In the genomic region with DNA sequence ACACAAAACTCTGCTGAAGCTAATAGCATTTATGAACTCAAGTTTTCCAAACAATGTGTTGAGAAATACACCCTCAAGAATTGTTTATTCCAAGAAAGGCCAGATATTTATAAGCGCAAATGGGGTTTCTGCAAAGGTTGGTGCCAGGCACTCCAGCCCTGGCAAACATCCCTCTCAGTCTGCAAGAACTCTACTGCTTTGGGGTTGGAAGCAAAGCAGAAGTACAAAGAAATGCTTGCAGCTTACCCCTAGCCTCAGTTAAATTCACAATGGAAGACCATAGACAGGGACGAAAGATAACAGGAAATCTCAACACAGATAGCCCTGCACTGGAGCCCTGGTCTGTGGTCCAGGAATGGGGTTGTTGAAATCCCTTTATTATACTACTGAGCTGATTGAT, we compare ENCODE assay signal across 15 mouse cellular contexts.
DNase-seq lines count a peak whose midpoint lies in the region; ATAC-seq lines count a peak whose summit lies in the region.
"Had no signal": no experiment of that assay in that cellular context is flagged by ENCODE, and none has a peak within 500 bp of the region (broad histone marks: within the 10 kb centered on the region; RNA-seq: fewer than 3 reads in every experiment).

No protein-coding gene starts in this region.

- no peak overlapping the region for H3K9ac ChIP-seq in neural tube, embryonic 12.5 days
- H3K9ac ChIP-seq: heart, embryonic 15.5 days; limb, embryonic 15.5 days had no signal

- H3K4me1 ChIP-seq in neural tube, embryonic 12.5 days: no peaks in the 10 kb centered on the region

- H3K36me3 ChIP-seq in neural tube, embryonic 12.5 days: no peaks in the 10 kb centered on the region
- H3K36me3 ChIP-seq: heart, embryonic 15.5 days; limb, embryonic 15.5 days had no signal

- no peak for ATAC-seq in neural tube, embryonic 12.5 days (ENCODE audit: low FRiP score, low read depth)
- ATAC-seq: inflammation-experienced regulatory T-cells, adult 6 months had no signal

- H3K27ac ChIP-seq in neural tube, embryonic 12.5 days: no peak overlapping the region
- H3K27ac ChIP-seq: heart, embryonic 15.5 days; kidney, postnatal 0 days; limb, embryonic 15.5 days had no signal

- WGBS in neural tube, embryonic 12.5 days: 83% methylated on average over 2 of the region's 2 CpGs

- H3K9me3 ChIP-seq in neural tube, embryonic 12.5 days: no peaks in the 10 kb centered on the region
- H3K9me3 ChIP-seq: heart, embryonic 15.5 days; limb, embryonic 15.5 days had no signal

- no peaks in the 10 kb centered on the region for H3K27me3 ChIP-seq in neural tube, embryonic 12.5 days (replicated peaks)
- H3K27me3 ChIP-seq: heart, embryonic 15.5 days; limb, embryonic 15.5 days had no signal

- no peak overlapping the region for H3K4me3 ChIP-seq in neural tube, embryonic 12.5 days
- H3K4me3 ChIP-seq: heart, embryonic 15.5 days; limb, embryonic 15.5 days; myocyte had no signal

- peak overlapping the region; percentile 22; the same call in 1 of the 2 replicates for H3K4me2 ChIP-seq in neural tube, embryonic 12.5 days (replicated peaks)
- H3K4me2 ChIP-seq: heart, embryonic 15.5 days; limb, embryonic 15.5 days had no signal

- DNase-seq in adrenal gland, postnatal 14 days: peak; percentile 22
- DNase-seq in adrenal gland, adult 18-20 months (ENCODE audit: low spot score in 2 of 2): no peak
- no peak for DNase-seq in neural tube, embryonic 10.5 days (ENCODE audit: extremely low spot score, low spot score)
- DNase-seq in lung, postnatal 36 days: peak; percentile 41
- DNase-seq in gastrocnemius, adult 18-20 months (ENCODE audit: low spot score): no peak
- no peak for DNase-seq in gastrocnemius, postnatal 4 days (ENCODE audit: low spot score in 2 of 2)
- no peak for DNase-seq in spleen, postnatal 4 days (ENCODE audit: low spot score in 2 of 2)
- DNase-seq: gastrocnemius, postnatal 14 days; spleen, adult 18-20 months had no signal

Comparison
In these comparisons a context has a peak if more than half of its experiments do, and no peak if none do; other contexts are left out.
1. DNase-seq: peak in adrenal gland, postnatal 14 days (single experiment) and lung, postnatal 36 days (single experiment); none in adrenal gland, adult 18-20 months (0 of 2), neural tube, embryonic 10.5 days (single experiment), gastrocnemius, adult 18-20 months (single experiment), gastrocnemius, postnatal 4 days (0 of 2) and spleen, postnatal 4 days (0 of 2).